Mouse (Mus musculus): Measurements from ENCODE around the gene Efl1. TPM values are rescaled to one million over a fixed set of nuclear protein-coding genes. Genes with fewer than 3 reads are reported as not detected.

Gene Efl1
- total and polyA plus RNA-seq, 2 experiments from 2014 or later: 14.1 to 20.6 TPM

DNA sequence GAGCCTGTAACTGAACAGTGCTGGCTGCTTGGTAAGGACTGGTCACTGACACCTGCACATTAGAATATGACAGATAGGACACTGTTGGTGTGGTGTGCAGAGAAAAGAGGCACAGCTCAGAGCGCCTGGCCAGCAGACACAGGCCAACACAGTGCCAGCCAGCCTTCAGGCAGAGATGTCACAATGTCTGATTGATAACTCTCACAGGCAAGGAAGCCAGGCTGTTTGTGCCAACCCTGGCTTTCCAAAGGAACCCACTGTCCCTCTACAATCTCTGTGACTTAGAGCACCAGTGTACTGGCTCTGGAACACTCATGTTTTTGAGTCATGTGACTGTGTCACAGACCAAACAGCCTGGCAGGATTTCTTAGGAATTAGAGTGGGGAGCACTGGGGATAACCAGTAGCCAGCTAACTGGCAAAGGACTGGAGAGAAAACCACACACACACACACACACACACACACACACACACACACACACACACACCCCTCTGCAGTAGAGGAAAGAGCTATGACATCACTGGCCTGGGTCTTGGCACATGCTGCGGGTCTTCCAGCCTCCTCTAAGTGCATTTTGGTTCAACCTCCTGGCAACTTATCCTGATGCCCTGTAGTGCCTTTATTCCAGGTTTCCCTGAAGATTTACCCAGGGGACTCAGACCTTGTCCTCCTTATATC lies 137.7 kb downstream of the Efl1 start:
- H3K4me1 ChIP-seq (ENCODE audit: insufficient read depth, low read length): no peaks in the 10 kb centered on the region
- no peak overlapping the region for H3K4me3 ChIP-seq (ENCODE audit: low read length)
- 53% methylated on average over 2 of the region's 2 CpGs for WGBS
- no peak for TF ChIP-seq CTCF (IDR thresholded peaks at IDR 0.05; ENCODE audit: low read depth)
- H3K36me3 ChIP-seq (ENCODE audit: insufficient read depth, low read length): no peaks in the 10 kb centered on the region
- DNase-seq (ENCODE audit: low spot score): peak; percentile 46
- H3K27me3 ChIP-seq (ENCODE audit: insufficient read depth, low read length): no peaks in the 10 kb centered on the region
- peak; percentile 81 for ATAC-seq
- no peak overlapping the region for H3K9ac ChIP-seq (replicated peaks; ENCODE audit: low read length)
- no peak overlapping the region for H3K27ac ChIP-seq
- H3K4me2 ChIP-seq (ENCODE audit: low read depth, low read length): no peak overlapping the region
- H3K9me3 ChIP-seq (ENCODE audit: low read length): no peaks in the 10 kb centered on the region

DNA sequence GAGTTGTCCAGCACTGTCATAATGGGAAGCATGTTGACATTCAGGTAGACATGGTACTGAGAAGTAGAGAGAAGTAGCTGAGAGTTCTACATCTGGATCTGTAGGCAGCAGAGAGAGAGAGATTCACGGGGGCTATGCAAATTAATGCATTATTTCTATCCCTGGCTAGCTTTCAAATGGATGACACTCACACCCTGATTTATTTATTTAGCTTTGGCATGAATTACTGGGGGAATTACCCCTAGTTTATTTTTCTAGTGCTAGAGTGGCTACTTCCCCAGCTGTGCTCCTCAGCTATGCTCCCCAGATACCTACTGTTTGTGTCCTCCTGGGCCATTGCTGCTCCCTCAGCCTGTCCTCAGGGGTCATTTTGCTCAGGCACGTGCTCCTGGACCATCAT lies 144.2 kb downstream of the Efl1 start:
- TF ChIP-seq CTCF (IDR thresholded peaks at IDR 0.05; ENCODE audit: low read depth): no peak
- 30% methylated on average over 2 of the region's 2 CpGs for WGBS
- ATAC-seq: no peak

DNA sequence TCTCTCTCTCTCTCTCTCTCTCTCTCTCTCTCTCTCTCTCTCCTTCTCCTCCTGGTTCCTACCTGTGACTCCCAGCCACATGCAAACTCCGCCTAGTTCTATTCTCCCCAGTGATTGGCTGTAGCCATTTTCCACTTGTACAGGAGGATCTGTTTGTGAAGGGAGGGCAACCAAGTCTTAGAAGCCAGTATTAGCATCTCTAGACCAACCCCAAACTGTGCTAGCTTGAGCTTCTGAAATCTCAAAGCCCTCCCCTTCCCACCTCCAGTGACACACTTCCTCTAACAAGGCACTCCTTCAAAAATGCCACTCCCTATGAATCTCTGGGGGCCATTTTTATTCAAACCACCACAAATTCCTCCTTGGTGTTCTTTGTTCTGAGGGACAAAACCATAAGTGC lies 144.7 kb downstream of the Efl1 start:
- no peak overlapping the region for H3K9ac ChIP-seq (replicated peaks; ENCODE audit: low read length)
- no peak for TF ChIP-seq CTCF (IDR thresholded peaks at IDR 0.05; ENCODE audit: low read depth)
- WGBS: 90% methylated on average over 1 of the region's 1 CpGs
- DNase-seq (ENCODE audit: low spot score): no peak
- no peak overlapping the region for H3K4me3 ChIP-seq (ENCODE audit: low read length)
- ATAC-seq: no peak
- H3K9me3 ChIP-seq (ENCODE audit: low read length): no peaks in the 10 kb centered on the region
- H3K27ac ChIP-seq: no peak overlapping the region
- no peak overlapping the region for H3K4me2 ChIP-seq (ENCODE audit: low read depth, low read length)
- H3K27me3 ChIP-seq (ENCODE audit: insufficient read depth, low read length): no peaks in the 10 kb centered on the region
- no peaks in the 10 kb centered on the region for H3K36me3 ChIP-seq (ENCODE audit: insufficient read depth, low read length)
- no peaks in the 10 kb centered on the region for H3K4me1 ChIP-seq (ENCODE audit: insufficient read depth, low read length)

More for the DNA sequence above, 144.2 kb downstream of the Efl1 start:
- Histone ChIP-seq H3K9ac (replicated peaks; ENCODE audit: low read length) (no peak overlapping the region), H3K27ac (no peak overlapping the region), H3K9me3 (ENCODE audit: low read length) (no peaks in the 10 kb centered on the region), H3K36me3 (ENCODE audit: insufficient read depth, low read length) (no peaks in the 10 kb centered on the region), H3K27me3 (ENCODE audit: insufficient read depth, low read length) (no peaks in the 10 kb centered on the region), H3K4me2 (ENCODE audit: low read depth, low read length) (no peak overlapping the region), H3K4me1 (ENCODE audit: insufficient read depth, low read length) (no peaks in the 10 kb centered on the region), H3K4me3 (ENCODE audit: low read length) (no peak overlapping the region)
- DNase-seq (ENCODE audit: low spot score): no peak

DNA sequence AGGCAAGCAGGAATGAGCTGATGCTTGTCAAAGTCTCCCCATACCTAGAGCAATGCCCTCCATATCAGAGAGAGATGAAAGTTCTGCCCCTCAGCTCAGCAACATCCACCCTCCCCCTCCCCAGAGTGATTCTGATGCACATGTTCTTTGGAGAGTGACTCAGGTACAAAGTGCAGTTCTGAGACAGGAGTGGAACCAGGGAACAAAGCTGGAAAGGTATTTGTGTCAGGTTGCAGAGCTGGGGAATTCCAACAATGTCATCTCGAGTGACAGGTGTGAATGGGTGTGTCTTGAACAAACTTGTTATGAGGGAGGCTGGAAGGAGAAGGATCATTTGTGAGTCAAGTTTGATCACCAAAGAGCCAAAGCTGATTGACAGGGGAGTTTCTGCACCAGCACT lies 146.1 kb downstream of the Efl1 start:
- H3K27ac ChIP-seq: no peak overlapping the region
- no peak for DNase-seq (ENCODE audit: low spot score)
- H3K9me3 ChIP-seq (ENCODE audit: low read length): no peaks in the 10 kb centered on the region
- no peaks in the 10 kb centered on the region for H3K36me3 ChIP-seq (ENCODE audit: insufficient read depth, low read length)
- H3K9ac ChIP-seq (replicated peaks; ENCODE audit: low read length): no peak overlapping the region
- ATAC-seq: no peak
- H3K4me2 ChIP-seq (ENCODE audit: low read depth, low read length): no peak overlapping the region
- no peak for TF ChIP-seq CTCF (IDR thresholded peaks at IDR 0.05; ENCODE audit: low read depth)
- no peaks in the 10 kb centered on the region for H3K4me1 ChIP-seq (ENCODE audit: insufficient read depth, low read length)
- no peak overlapping the region for H3K4me3 ChIP-seq (ENCODE audit: low read length)
- no peaks in the 10 kb centered on the region for H3K27me3 ChIP-seq (ENCODE audit: insufficient read depth, low read length)
- 77% methylated on average over 1 of the region's 1 CpGs for WGBS

DNA sequence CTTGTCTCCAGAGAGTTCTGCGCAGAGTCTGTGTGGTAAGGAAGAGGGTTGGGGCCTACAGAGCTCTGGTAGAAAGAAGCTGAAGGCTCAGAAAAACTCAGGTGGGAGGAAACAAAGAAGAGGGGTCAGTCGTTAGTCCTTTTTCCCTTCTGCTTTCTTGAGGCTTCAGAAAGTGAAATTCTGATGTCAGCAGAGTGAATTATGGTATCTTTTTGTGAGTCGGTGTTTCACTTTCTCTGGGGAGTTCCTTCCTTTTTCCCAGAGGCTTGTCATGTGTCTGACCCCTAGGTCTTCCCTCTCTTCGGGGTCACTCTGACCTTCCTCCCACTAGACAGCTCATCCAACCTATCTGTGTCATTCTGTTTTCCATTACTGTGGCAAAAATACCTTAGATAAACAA lies 153.8 kb downstream of the Efl1 start:
- no peak for TF ChIP-seq CTCF (IDR thresholded peaks at IDR 0.05; ENCODE audit: low read depth)
- no peak overlapping the region for H3K9ac ChIP-seq (replicated peaks; ENCODE audit: low read length)
- no peak overlapping the region for H3K4me2 ChIP-seq (ENCODE audit: low read depth, low read length)
- H3K9me3 ChIP-seq (ENCODE audit: low read length): no peaks in the 10 kb centered on the region
- no peaks in the 10 kb centered on the region for H3K36me3 ChIP-seq (ENCODE audit: insufficient read depth, low read length)
- no peak overlapping the region for H3K4me3 ChIP-seq (ENCODE audit: low read length)
- H3K27ac ChIP-seq: no peak overlapping the region
- H3K27me3 ChIP-seq (ENCODE audit: insufficient read depth, low read length): no peaks in the 10 kb centered on the region
- no peak for ATAC-seq
- no peaks in the 10 kb centered on the region for H3K4me1 ChIP-seq (ENCODE audit: insufficient read depth, low read length)
- no peak for DNase-seq (ENCODE audit: low spot score)
- WGBS: 63% methylated on average over 4 of the region's 4 CpGs

DNA sequence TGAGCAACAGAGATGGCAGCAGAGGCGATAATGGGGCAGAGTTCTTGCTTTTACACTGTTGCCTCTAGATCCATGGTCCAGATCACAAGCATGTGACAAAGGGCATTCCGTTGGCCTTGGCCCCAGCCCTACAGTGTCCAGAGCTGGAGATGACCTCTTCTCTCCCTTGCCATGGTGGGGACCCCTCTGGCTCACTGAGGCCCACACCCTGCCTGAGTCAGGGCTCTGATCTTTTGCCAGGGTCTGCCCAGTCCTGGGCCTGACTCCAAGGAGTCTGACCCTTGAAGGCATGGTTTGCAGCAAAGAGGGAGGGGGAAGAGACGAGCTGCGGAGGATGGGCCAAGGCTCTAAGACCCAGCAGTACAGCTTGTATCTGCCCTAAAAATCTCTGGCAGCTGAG lies 159.8 kb downstream of the Efl1 start:
- 60% methylated on average over 4 of the region's 4 CpGs for WGBS
- ATAC-seq (peak; percentile 71; the same call in 1 of the 2 replicates), DNase-seq (ENCODE audit: low spot score) (peak; percentile 49)
- Histone ChIP-seq H3K4me2 (ENCODE audit: low read depth, low read length) (no peak overlapping the region), H3K9ac (replicated peaks; ENCODE audit: low read length) (no peak overlapping the region), H3K4me1 (ENCODE audit: insufficient read depth, low read length) (peaks cover 7% of the 10 kb centered on the region), H3K27me3 (ENCODE audit: insufficient read depth, low read length) (no peaks in the 10 kb centered on the region), H3K36me3 (ENCODE audit: insufficient read depth, low read length) (no peaks in the 10 kb centered on the region), H3K27ac (no peak overlapping the region), H3K9me3 (ENCODE audit: low read length) (no peaks in the 10 kb centered on the region), H3K4me3 (ENCODE audit: low read length) (no peak overlapping the region)
- TF ChIP-seq CTCF (IDR thresholded peaks at IDR 0.05; ENCODE audit: low read depth): no peak

DNA sequence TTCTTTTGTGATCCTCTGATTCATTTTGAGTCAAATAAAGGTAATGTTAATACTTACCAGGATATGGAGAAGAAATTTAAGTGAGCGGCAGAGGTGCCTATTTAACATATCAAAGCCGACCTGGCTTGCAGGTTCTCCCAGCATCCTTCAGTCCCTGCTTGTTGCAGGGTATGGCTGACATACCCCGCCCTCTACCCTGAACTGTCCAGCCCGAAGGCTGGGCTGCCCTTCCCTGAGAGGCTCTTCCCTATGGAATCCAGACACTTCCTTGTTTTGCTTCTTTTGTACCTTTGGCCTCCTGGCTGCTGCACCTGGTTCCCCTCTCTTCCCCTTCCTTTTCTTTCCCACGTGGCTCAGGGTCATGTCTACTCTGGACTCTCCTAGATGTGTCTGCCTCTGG lies 160.7 kb downstream of the Efl1 start:
- Histone ChIP-seq H3K9ac (replicated peaks; ENCODE audit: low read length) (no peak overlapping the region), H3K4me3 (ENCODE audit: low read length) (no peak overlapping the region), H3K4me2 (ENCODE audit: low read depth, low read length) (no peak overlapping the region), H3K9me3 (ENCODE audit: low read length) (no peaks in the 10 kb centered on the region), H3K27ac (no peak overlapping the region), H3K4me1 (ENCODE audit: insufficient read depth, low read length) (peaks cover 7% of the 10 kb centered on the region), H3K27me3 (ENCODE audit: insufficient read depth, low read length) (no peaks in the 10 kb centered on the region), H3K36me3 (ENCODE audit: insufficient read depth, low read length) (no peaks in the 10 kb centered on the region)
- WGBS: 70% methylated on average over 5 of the region's 5 CpGs
- TF ChIP-seq CTCF (IDR thresholded peaks at IDR 0.05; ENCODE audit: low read depth): no peak
- ATAC-seq: no peak
- DNase-seq (ENCODE audit: low spot score): no peak

Data from hindbrain, postnatal 0 days (tissue).